Mouse (Mus musculus) WW6 (cell line): ENCODE measurements around the gene Gm26920.
A peak's percentile ranks its signal among the peaks of the same experiment; 100 is the strongest.
"Not testable (repeated sequence)": the region's sequence is repeated elsewhere in the genome, so short reads cannot be mapped to it uniquely, and the experiment has no call there.

ENCODE experiments used
- DNase-seq: peaks from one replicate; pipeline ENCODE4 v3.0.0-alpha.2; 2013; ENCODE audit warnings: low read depth, low spot score

Gm26920 gene

GRCm38 (mm10) chr7:30090092-30090969 is at the start of gene Gm26920, which contains the start of gene Zfp566:
Gene Gm26920, minus strand, starts transcription at chr7:30090410.
Gene Zfp566, minus strand, starts transcription at chr7:30090527.
- DNase-seq: peak; percentile 96

DNA sequence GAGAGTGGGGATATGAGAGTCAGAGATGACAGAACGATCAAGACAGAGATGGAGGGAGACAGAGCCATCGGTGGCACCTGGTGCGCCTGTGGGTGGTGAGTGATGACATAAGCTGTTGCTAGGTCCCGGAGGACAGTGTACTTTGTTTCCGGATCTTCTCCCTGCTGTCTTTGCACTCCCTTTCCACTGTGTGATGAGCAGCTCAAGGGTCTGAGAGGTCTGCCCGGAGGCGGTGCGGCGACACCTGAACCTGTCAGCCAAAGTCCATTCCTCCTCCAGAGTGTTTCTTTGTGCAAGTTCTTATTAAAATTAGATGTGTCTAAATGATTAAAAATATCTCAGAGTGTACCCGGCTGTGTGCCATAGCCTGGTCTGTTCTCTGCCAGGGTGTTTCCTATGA is 46.6 kb upstream of the Gm26920 start:
- DNase-seq: no peak

DNA sequence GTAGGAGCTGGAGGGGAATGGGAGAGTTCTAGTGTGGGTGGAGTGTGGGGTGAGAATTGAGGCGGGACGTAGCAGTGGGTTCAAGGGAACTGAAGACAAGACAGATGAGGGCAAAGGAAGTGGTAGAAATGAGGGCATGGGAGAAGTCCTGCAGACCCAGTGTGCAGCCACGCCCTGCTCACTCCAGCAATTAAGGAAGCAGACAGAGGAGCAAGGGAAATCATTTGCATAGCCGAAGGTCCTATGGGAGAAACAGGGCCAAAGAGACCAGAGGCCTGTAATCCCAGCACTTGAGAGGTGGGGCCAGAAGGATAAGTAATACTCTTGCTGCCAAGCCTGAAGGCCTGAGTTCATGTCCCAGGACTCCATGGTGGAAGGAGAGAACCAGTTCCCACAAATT is 42.2 kb upstream of the Gm26920 start:
- DNase-seq: no peak

DNA sequence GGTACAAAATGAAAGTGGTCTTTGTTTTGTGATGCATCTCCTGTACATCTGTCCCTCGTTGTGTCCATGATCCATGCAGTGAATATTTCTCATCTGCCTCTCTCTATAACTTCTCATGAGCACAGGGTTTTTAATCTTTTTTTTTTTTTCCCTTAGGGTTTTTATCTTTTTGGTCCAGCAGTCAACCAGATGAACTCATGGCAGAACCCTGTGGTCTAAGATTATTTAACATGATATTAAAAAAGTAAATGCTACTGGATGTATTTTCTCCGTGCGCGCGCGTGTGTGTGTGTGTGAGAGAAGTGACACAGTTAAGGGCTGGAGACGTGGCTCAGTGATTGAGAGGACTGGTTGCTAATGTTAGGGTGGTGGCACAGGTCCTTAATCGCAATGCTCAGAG is 39.7 kb upstream of the Gm26920 start:
- no peak for DNase-seq

- DNase-seq: no peak
Measured at GRCm38 (mm10) chr7:30122188-30122530, 31.9 kb upstream of the Gm26920 start.

DNA sequence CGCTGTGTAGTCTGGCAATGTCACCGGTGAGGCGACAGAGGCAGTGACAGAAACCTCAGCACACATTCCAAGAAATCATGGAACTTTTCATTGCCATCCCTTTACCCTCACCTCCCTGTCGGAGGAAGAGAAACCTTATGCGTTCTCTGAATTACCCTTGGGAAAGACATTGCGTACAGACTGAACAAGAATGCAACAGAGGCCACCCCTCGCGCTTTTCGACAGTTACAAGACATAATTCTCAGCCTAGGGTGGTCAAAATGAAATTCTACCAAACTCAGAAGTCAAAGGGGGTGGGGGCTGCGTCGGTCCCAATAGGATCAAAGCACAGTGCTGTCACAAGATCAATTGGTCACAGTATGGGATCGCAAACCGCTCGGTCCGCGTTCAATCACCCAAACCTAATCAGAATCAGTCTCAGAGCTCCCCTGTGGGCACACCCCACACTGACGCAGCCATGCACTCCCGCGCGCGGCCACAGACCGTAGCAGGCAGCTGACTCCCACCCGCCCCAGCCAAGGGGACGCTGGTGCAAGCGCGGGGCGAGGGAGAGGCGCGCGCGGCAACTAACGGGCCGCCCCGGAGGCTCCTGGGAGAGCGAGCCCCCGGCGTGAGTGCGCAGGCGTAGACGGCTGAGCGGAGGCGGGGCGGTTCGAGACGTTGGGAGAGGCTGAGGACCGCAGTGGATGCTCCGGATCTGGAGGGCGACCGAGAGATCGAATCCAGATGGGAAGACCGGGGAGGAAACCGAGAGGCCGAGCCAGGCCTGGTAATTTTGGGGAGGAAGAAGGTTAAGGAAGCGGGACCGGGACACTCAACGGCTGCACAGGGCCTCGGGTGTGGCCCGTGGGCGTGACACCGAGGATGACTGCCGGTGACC is 31.3 kb upstream of the Gm26920 start, which contains the start of gene Zfp382:
Gene Zfp382 (plus strand): TSS at position 635 of the 880 bp plus-strand sequence.
- DNase-seq: peak; percentile 77

GRCm38 (mm10) chr7:30117935-30118334 is 27.7 kb upstream of the Gm26920 start:
- not testable (repeated sequence) for DNase-seq

- no peak for DNase-seq
Measured at GRCm38 (mm10) chr7:30116076-30116475, 25.9 kb upstream of the Gm26920 start.

- DNase-seq: peak; percentile 64
Measured at GRCm38 (mm10) chr7:30099297-30099696, 9.1 kb upstream of the Gm26920 start.

GRCm38 (mm10) chr7:30095551-30096125 is 5.4 kb upstream of the Gm26920 start:
- no peak for DNase-seq

GRCm38 (mm10) chr7:30094646-30095429 is 4.6 kb upstream of the Gm26920 start, which contains the start of gene Zfp260:
Gene Zfp260, plus strand, starts transcription at chr7:30094777.
- peak; percentile 85 for DNase-seq

- no peak for DNase-seq
Measured at GRCm38 (mm10) chr7:30093918-30094415, 3.8 kb upstream of the Gm26920 start.

DNA sequence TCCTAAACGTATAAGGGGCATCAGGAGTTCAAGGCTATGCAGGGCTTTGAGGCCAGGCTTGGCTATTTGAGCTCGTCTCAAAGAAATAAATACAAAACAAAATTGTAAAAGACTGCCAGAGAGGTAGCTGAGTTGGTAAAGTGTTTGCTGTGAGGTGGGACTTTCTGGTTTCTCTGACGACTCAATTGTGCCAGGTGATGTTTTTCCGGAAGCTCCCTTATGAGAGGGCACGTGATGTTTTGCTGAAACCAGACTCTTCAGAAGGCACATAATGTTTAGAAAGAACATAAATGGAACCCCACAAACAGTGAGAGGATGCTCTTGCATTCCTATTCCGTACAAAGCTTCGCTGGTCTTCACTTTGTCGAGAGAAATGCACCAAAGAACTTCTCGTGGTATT is 2.5 kb upstream of the Gm26920 start:
- DNase-seq: no peak

DNA sequence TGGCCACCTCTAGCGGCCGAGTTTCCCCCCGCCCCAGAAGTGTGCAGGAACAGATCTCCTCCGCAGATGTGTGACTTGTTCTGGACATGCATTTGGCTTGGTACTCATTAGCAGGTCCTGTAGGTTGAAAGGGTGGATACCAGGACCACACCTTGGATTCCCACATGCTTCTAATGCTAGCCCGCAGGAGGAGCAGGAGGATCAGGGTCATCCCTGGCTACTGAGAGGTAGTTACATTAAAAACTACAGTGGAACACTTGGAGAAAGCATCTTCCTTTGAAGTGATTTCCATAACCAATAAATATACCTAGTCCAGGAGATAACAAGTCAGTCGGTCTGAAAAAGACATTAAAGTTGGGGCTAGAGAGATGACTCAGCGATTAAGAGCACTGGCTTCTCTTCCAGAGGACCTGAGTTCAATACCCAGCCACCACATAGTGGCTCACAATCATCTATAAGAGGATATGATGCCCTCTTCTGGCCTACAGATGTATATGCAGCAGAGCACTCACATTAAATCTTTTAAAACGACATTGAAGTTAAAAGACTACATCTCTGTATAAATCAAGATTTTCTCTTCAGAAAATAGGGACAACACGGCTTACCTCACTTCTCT is 868 bp upstream of the Gm26920 start:
- no peak for DNase-seq

GRCm38 (mm10) chr7:30089405-30089804 is 805 bp downstream of the Gm26920 start:
- DNase-seq: no peak

GRCm38 (mm10) chr7:30086524-30086923 is 3.7 kb downstream of the Gm26920 start:
- DNase-seq: no peak

- DNase-seq: peak; percentile 82
Measured at GRCm38 (mm10) chr7:30072146-30073028, 17.8 kb downstream of the Gm26920 start, which contains the start of gene Zfp82. Gene Zfp82, minus strand, starts transcription at chr7:30072900.

GRCm38 (mm10) chr7:30064622-30065021 is 25.6 kb downstream of the Gm26920 start:
- DNase-seq: no peak

GRCm38 (mm10) chr7:30062478-30062877 is 27.7 kb downstream of the Gm26920 start:
- peak; percentile 49 for DNase-seq
